17 mouse cellular contexts compared by ENCODE assay signal in the genomic region with DNA sequence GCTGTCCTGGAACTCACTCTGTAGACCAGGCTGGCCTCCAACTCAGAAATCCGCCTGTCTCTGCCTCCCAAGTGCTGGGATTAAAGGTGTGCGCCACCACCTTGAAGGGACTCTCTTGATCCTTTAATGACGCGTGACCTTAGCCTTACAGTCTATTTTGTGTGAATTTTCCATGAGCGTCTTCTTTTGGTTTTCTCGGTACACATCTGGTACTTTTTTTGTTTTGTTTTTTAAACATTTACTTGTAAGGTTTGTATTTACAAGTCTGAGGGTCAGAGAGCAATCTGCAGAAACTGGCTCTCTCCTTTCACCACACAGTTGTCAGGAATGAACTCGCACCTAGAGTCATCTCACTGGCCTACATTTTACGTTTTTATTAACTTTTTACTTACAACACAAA.
"Had no signal": no experiment of that assay in that cellular context is flagged by ENCODE, and none has a peak within 500 bp of the region (broad histone marks: within the 10 kb centered on the region; RNA-seq: fewer than 3 reads in every experiment).

No protein-coding gene starts in this region.

- H3K9ac ChIP-seq: liver, postnatal 0 days; lung, embryonic 15.5 days; midbrain, embryonic 12.5 days; midbrain, embryonic 15.5 days; neural tube, embryonic 12.5 days; stomach, embryonic 15.5 days had no signal

- H3K36me3 ChIP-seq: stomach, embryonic 15.5 days had no signal

- H3K27me3 ChIP-seq: lung, embryonic 15.5 days; midbrain, embryonic 12.5 days; midbrain, embryonic 15.5 days; neural tube, embryonic 12.5 days; stomach, embryonic 15.5 days had no signal

- H3K27ac ChIP-seq: lung, embryonic 15.5 days; macrophage; midbrain, embryonic 12.5 days; midbrain, embryonic 15.5 days; neural tube, embryonic 12.5 days; stomach, embryonic 15.5 days; stomach, postnatal 0 days had no signal

- ATAC-seq: liver, postnatal 0 days; lung, postnatal 0 days; midbrain, embryonic 15.5 days had no signal

- H3K9me3 ChIP-seq: lung, embryonic 15.5 days; megakaryocyte, embryonic 14.5 days; midbrain, embryonic 12.5 days; midbrain, embryonic 15.5 days; neural tube, embryonic 12.5 days; stomach, embryonic 15.5 days had no signal

- H3K4me3 ChIP-seq: lung, embryonic 15.5 days; megakaryocyte, embryonic 14.5 days; midbrain, embryonic 12.5 days; midbrain, embryonic 15.5 days; neural tube, embryonic 12.5 days; stomach, embryonic 15.5 days had no signal

- DNase-seq: liver, postnatal 0 days; lung, adult 2 months; lung, postnatal 14 days; lung, postnatal 36 days; right cerebral cortex, postnatal 14 days; thymus, adult 2 months; thymus, postnatal 25 days; thymus, postnatal 4 days had no signal

- H3K4me2 ChIP-seq: lung, embryonic 15.5 days; midbrain, embryonic 12.5 days; midbrain, embryonic 15.5 days; neural tube, embryonic 12.5 days; stomach, embryonic 15.5 days had no signal
